Mouse (Mus musculus): ENCODE measurements around the gene Hoga1. TPM values are rescaled to one million over a fixed set of nuclear protein-coding genes. Genes with fewer than 3 reads are reported as not detected.

Gene Hoga1
- polyA plus RNA-seq, 1 experiment from 2014 or later, result 1.5 TPM

- H3K9me3 ChIP-seq, result no peaks in the 10 kb centered on the region
- H3K4me3 ChIP-seq (replicated peaks), result no peak overlapping the region
- H3K4me2 ChIP-seq, result no peak overlapping the region
- H3K4me1 ChIP-seq, result no peaks in the 10 kb centered on the region
- H3K9ac ChIP-seq, result no peak overlapping the region
- no peaks in the 10 kb centered on the region for H3K27me3 ChIP-seq
- ATAC-seq (ENCODE audit: low FRiP score), result no peak
- WGBS, result 82% methylated on average over 2 of the region's 2 CpGs
- no peaks in the 10 kb centered on the region for H3K36me3 ChIP-seq (replicated peaks)
- H3K27ac ChIP-seq, result no peak overlapping the region
Observed at GRCm38 (mm10) chr19:42055881-42056280, 10.5 kb downstream of the Hoga1 start.

- no peak overlapping the region for H3K9ac ChIP-seq
- H3K36me3 ChIP-seq (replicated peaks), result no peaks in the 10 kb centered on the region
- H3K4me2 ChIP-seq, result no peak overlapping the region
- H3K9me3 ChIP-seq, result no peaks in the 10 kb centered on the region
- no peaks in the 10 kb centered on the region for H3K4me1 ChIP-seq
- H3K4me3 ChIP-seq (replicated peaks), result no peak overlapping the region
- no peak for ATAC-seq (ENCODE audit: low FRiP score)
- 91% methylated on average over 6 of the region's 6 CpGs for WGBS
- H3K27me3 ChIP-seq, result no peaks in the 10 kb centered on the region
- no peak overlapping the region for H3K27ac ChIP-seq
Observed at GRCm38 (mm10) chr19:42056719-42057409, 11.5 kb downstream of the Hoga1 start.

GRCm38 (mm10) chr19:42058426-42058825 is 13.0 kb downstream of the Hoga1 start:
- Histone ChIP-seq H3K4me2 (no peak overlapping the region), H3K4me1 (no peaks in the 10 kb centered on the region), H3K4me3 (replicated peaks) (no peak overlapping the region), H3K36me3 (replicated peaks) (no peaks in the 10 kb centered on the region), H3K27ac (no peak overlapping the region), H3K9me3 (no peaks in the 10 kb centered on the region), H3K27me3 (no peaks in the 10 kb centered on the region), H3K9ac (no peak overlapping the region)
- 73% methylated on average over 7 of the region's 7 CpGs for WGBS
- ATAC-seq (ENCODE audit: low FRiP score), result no peak

- ATAC-seq (ENCODE audit: low FRiP score), result no peak
- no peaks in the 10 kb centered on the region for H3K36me3 ChIP-seq (replicated peaks)
- no peak overlapping the region for H3K9ac ChIP-seq
- H3K4me3 ChIP-seq (replicated peaks), result no peak overlapping the region
- no peaks in the 10 kb centered on the region for H3K4me1 ChIP-seq
- no peaks in the 10 kb centered on the region for H3K9me3 ChIP-seq
- no peak overlapping the region for H3K4me2 ChIP-seq
- H3K27ac ChIP-seq, result no peak overlapping the region
- WGBS, result 94% methylated on average over 7 of the region's 7 CpGs
- H3K27me3 ChIP-seq, result no peaks in the 10 kb centered on the region
Observed at GRCm38 (mm10) chr19:42061443-42061842, 16.0 kb downstream of the Hoga1 start.

GRCm38 (mm10) chr19:42068441-42069240 is 23.2 kb downstream of the Hoga1 start:
- Histone ChIP-seq H3K9ac (no peak overlapping the region), H3K27me3 (no peaks in the 10 kb centered on the region), H3K36me3 (replicated peaks) (no peaks in the 10 kb centered on the region), H3K27ac (no peak overlapping the region), H3K4me1 (no peaks in the 10 kb centered on the region), H3K4me3 (replicated peaks) (no peak overlapping the region), H3K4me2 (no peak overlapping the region), H3K9me3 (no peaks in the 10 kb centered on the region)
- ATAC-seq (ENCODE audit: low FRiP score), result no peak
- 83% methylated on average over 11 of the region's 11 CpGs for WGBS

GRCm38 (mm10) chr19:42069241-42069525 is 23.8 kb downstream of the Hoga1 start:
- WGBS, result 73% methylated on average over 6 of the region's 6 CpGs
- Histone ChIP-seq H3K36me3 (replicated peaks) (peaks cover 5% of the 10 kb centered on the region), H3K9ac (no peak overlapping the region), H3K4me2 (no peak overlapping the region), H3K27ac (no peak overlapping the region), H3K27me3 (no peaks in the 10 kb centered on the region), H3K4me1 (no peaks in the 10 kb centered on the region), H3K4me3 (replicated peaks) (no peak overlapping the region), H3K9me3 (no peaks in the 10 kb centered on the region)
- ATAC-seq (ENCODE audit: low FRiP score), result no peak

GRCm38 (mm10) chr19:42071221-42071620 is 25.8 kb downstream of the Hoga1 start:
- no peak overlapping the region for H3K9ac ChIP-seq
- no peaks in the 10 kb centered on the region for H3K27me3 ChIP-seq
- ATAC-seq (ENCODE audit: low FRiP score), result no peak
- H3K4me2 ChIP-seq, result no peak overlapping the region
- no peaks in the 10 kb centered on the region for H3K4me1 ChIP-seq
- H3K4me3 ChIP-seq (replicated peaks), result no peak overlapping the region
- no peak overlapping the region for H3K27ac ChIP-seq
- no peaks in the 10 kb centered on the region for H3K9me3 ChIP-seq
- H3K36me3 ChIP-seq (replicated peaks), result peaks cover 26% of the 10 kb centered on the region
- 82% methylated on average over 7 of the region's 7 CpGs for WGBS

GRCm38 (mm10) chr19:42071886-42072608 is 26.6 kb downstream of the Hoga1 start:
- no peak overlapping the region for H3K4me3 ChIP-seq (replicated peaks)
- H3K4me2 ChIP-seq, result no peak overlapping the region
- H3K4me1 ChIP-seq, result no peaks in the 10 kb centered on the region
- H3K27me3 ChIP-seq, result no peaks in the 10 kb centered on the region
- H3K36me3 ChIP-seq (replicated peaks), result peaks cover 31% of the 10 kb centered on the region
- no peaks in the 10 kb centered on the region for H3K9me3 ChIP-seq
- no peak for ATAC-seq (ENCODE audit: low FRiP score)
- no peak overlapping the region for H3K27ac ChIP-seq
- H3K9ac ChIP-seq, result no peak overlapping the region
- 83% methylated on average over 15 of the region's 15 CpGs for WGBS

GRCm38 (mm10) chr19:42072802-42073201 is 27.4 kb downstream of the Hoga1 start:
- no peak for ATAC-seq (ENCODE audit: low FRiP score)
- Histone ChIP-seq H3K36me3 (replicated peaks) (peaks cover 32% of the 10 kb centered on the region), H3K9me3 (no peaks in the 10 kb centered on the region), H3K4me1 (no peaks in the 10 kb centered on the region), H3K4me3 (replicated peaks) (no peak overlapping the region), H3K4me2 (no peak overlapping the region), H3K9ac (no peak overlapping the region), H3K27ac (no peak overlapping the region), H3K27me3 (no peaks in the 10 kb centered on the region)
- WGBS, result 86% methylated on average over 7 of the region's 7 CpGs

- Histone ChIP-seq H3K36me3 (replicated peaks) (peaks cover 39% of the 10 kb centered on the region), H3K4me3 (replicated peaks) (no peak overlapping the region), H3K27me3 (no peaks in the 10 kb centered on the region), H3K9ac (peak overlapping the region; percentile 17; the same call in 1 of the 2 replicates), H3K4me2 (no peak overlapping the region), H3K9me3 (no peaks in the 10 kb centered on the region), H3K27ac (no peak overlapping the region), H3K4me1 (no peaks in the 10 kb centered on the region)
- 92% methylated on average over 2 of the region's 2 CpGs for WGBS
- no peak for ATAC-seq (ENCODE audit: low FRiP score)
Observed at GRCm38 (mm10) chr19:42075051-42075450, 29.6 kb downstream of the Hoga1 start.

GRCm38 (mm10) chr19:42075992-42076391 is 30.6 kb downstream of the Hoga1 start:
- H3K36me3 ChIP-seq (replicated peaks), result peaks cover 39% of the 10 kb centered on the region
- no peaks in the 10 kb centered on the region for H3K9me3 ChIP-seq
- no peak overlapping the region for H3K4me3 ChIP-seq (replicated peaks)
- H3K9ac ChIP-seq, result no peak overlapping the region
- WGBS, result 93% methylated on average over 16 of the region's 16 CpGs
- H3K4me1 ChIP-seq, result no peaks in the 10 kb centered on the region
- H3K27ac ChIP-seq, result no peak overlapping the region
- H3K4me2 ChIP-seq, result no peak overlapping the region
- no peak for ATAC-seq (ENCODE audit: low FRiP score)
- H3K27me3 ChIP-seq, result no peaks in the 10 kb centered on the region

GRCm38 (mm10) chr19:42078566-42078965 is 33.2 kb downstream of the Hoga1 start:
- Histone ChIP-seq H3K4me1 (no peaks in the 10 kb centered on the region), H3K4me2 (no peak overlapping the region), H3K27me3 (no peaks in the 10 kb centered on the region), H3K36me3 (replicated peaks) (peaks cover 39% of the 10 kb centered on the region), H3K9ac (no peak overlapping the region), H3K4me3 (replicated peaks) (no peak overlapping the region), H3K9me3 (no peaks in the 10 kb centered on the region), H3K27ac (no peak overlapping the region)
- ATAC-seq (ENCODE audit: low FRiP score), result no peak
- WGBS, result 98% methylated on average over 8 of the region's 8 CpGs

All from forebrain, embryonic 12.5 days (tissue).